Mouse (Mus musculus) neural tube, embryonic 14.5 days (tissue): ENCODE measurements at regions not wholly inside any gene's neighbourhood (a gene's known extent, or its start where the extent isn't known, plus 50 kb on each side); places are given as distances from the start of the nearest gene placed in this dataset.
A peak's percentile ranks its signal among the peaks of the same experiment; 100 is the strongest.

Experiments
- ATAC-seq: fragments of 200-750 bp; cut with Nextera tagmentation; 2 replicates; pipeline ENCODE4 v1.8.0; 2017; ENCODE audit warnings: low read depth, mild to moderate bottlenecking, moderate TSS enrichment, moderate library complexity
- H3K27ac ChIP-seq: fragments of 300-500 bp; sonication (generic); 2 replicates; pipeline ENCODE4 v1.5.1; 2014; ENCODE audit warnings: low read depth, mild to moderate bottlenecking, control low read depth, low read length, moderate library complexity, mixed read lengths
- H3K27me3 ChIP-seq: fragments of 300-500 bp; sonication (generic); 2 replicates; pipeline ENCODE4 v1.6.1; 2014; ENCODE audit warnings: low read length; ENCODE audit not compliant: control insufficient read depth, insufficient read depth
- H3K36me3 ChIP-seq: fragments of 300-500 bp; sonication (generic); 2 replicates; pipeline ENCODE4 v1.6.1; 2014; ENCODE audit warnings: low read length, mixed read lengths; ENCODE audit not compliant: control insufficient read depth, insufficient read depth
- H3K4me1 ChIP-seq: fragments of 300-500 bp; sonication (generic); 2 replicates; pipeline ENCODE4 v1.6.1; 2014; ENCODE audit warnings: low read length; ENCODE audit not compliant: control insufficient read depth, insufficient read depth
- H3K4me2 ChIP-seq: fragments of 300-500 bp; sonication (generic); 2 replicates; pipeline ENCODE4 v1.6.1; 2014; ENCODE audit warnings: mild to moderate bottlenecking, low read depth, low read length, control low read depth
- H3K4me3 ChIP-seq: fragments of 300-500 bp; sonication (generic); 2 replicates; pipeline ENCODE4 v1.5.1; 2014; ENCODE audit warnings: low read depth, low read length, control low read depth, mixed read lengths
- H3K9ac ChIP-seq: fragments of 300-500 bp; sonication (generic); replicated peaks from 2 replicates; pipeline ENCODE4 v1.6.1; 2014; ENCODE audit warnings: low read depth, mild to moderate bottlenecking, control low read depth, low read length, mixed read lengths
- H3K9me3 ChIP-seq: fragments of 300-500 bp; sonication (generic); 2 replicates; pipeline ENCODE4 v1.6.1; 2016; ENCODE audit warnings: low read length; ENCODE audit not compliant: control insufficient read depth
- WGBS: fragments of 180-500 bp; shearing (Covaris S2); extraction: QIAGEN DNeasy Blood & Tissue Kit; methylation state at CpG from one replicate; pipeline ENCODE4 v1.1.7; 2014; 5-methylcytosine and 5-hydroxymethylcytosine counted together

DNA sequence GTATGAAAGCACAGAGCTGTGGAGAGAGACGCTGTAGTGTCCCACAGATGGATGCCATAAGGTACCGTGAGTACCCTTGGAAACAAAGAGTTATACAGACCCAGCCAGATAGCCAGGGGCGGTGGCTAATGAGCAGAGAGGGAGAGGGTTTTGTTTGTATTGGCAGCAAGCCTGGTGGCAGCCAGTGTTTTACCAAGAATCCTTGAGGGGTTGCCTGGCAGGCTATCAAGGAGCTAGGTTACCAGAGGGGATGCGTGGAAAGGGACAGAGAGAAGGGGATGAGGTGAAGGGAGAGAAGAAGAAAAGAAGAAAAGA, 262.7 kb downstream of the Matn1 start:
- 38% methylated on average over 4 of the region's 4 CpGs for WGBS
- no peak overlapping the region for H3K4me3 ChIP-seq
- no peaks in the 10 kb centered on the region for H3K36me3 ChIP-seq
- no peak overlapping the region for H3K9ac ChIP-seq
- H3K9me3 ChIP-seq, result no peaks in the 10 kb centered on the region
- H3K27me3 ChIP-seq, result no peaks in the 10 kb centered on the region
- H3K4me2 ChIP-seq, result no peak overlapping the region
- peaks cover 3% of the 10 kb centered on the region; the same call in 1 of the 2 replicates for H3K4me1 ChIP-seq
- H3K27ac ChIP-seq, result no peak overlapping the region
- ATAC-seq, result peak; percentile 62; the same call in 1 of the 2 replicates

DNA sequence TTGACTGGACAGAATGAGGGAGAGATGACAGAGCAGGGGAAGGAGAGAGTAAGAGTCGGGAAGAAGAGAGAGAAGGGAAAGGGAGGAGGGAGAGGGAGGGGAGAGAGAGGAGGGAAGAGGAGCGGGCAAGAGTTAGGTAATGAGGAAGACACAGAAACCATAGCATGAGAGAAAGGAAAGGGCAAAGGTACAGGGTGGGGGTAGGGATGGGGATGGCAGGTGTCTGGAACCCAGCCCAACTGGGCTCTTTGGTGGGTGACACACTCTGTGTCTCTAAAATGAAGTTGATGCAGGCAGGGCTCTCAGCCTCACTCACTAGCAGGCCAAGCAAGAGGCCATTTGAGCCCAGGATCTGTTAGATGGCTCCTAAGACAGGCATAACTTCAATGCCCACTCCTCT, 263.1 kb downstream of the Matn1 start:
- H3K27ac ChIP-seq, result no peak overlapping the region

DNA sequence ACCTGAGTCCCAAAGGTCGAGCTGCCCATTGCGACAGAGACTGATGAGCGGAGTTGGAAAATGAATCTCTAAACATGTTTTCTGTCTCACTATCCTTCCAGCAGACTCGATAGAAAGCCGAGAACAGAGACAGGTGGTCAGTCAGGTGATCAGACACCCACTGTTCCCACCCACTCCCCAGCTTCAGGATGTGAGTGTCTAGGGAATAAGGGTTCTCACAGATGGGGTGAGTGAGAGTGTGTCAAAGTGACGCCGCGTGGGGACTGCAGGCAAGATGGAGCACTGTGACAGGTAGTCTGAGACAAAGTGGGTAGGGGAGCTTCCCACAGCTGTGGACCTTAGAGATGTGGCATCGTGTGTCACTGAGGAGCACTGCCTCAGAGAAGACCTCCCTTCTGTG, 264.0 kb downstream of the Matn1 start:
- H3K4me1 ChIP-seq, result peaks cover 3% of the 10 kb centered on the region; the same call in 1 of the 2 replicates
- H3K9ac ChIP-seq, result no peak overlapping the region
- no peak for ATAC-seq
- no peak overlapping the region for H3K4me3 ChIP-seq
- H3K27me3 ChIP-seq, result no peaks in the 10 kb centered on the region
- no peaks in the 10 kb centered on the region for H3K9me3 ChIP-seq
- H3K36me3 ChIP-seq, result no peaks in the 10 kb centered on the region
- H3K27ac ChIP-seq, result no peak overlapping the region
- H3K4me2 ChIP-seq, result no peak overlapping the region
- 77% methylated on average over 9 of the region's 9 CpGs for WGBS

More for the DNA sequence above, 263.1 kb downstream of the Matn1 start:
- ATAC-seq, result no peak
- WGBS, result 71% methylated on average over 2 of the region's 2 CpGs
- H3K27me3 ChIP-seq, result no peaks in the 10 kb centered on the region
- no peaks in the 10 kb centered on the region for H3K9me3 ChIP-seq
- peaks cover 3% of the 10 kb centered on the region; the same call in 1 of the 2 replicates for H3K4me1 ChIP-seq
- no peak overlapping the region for H3K4me3 ChIP-seq
- H3K9ac ChIP-seq, result no peak overlapping the region
- H3K4me2 ChIP-seq, result no peak overlapping the region
- H3K36me3 ChIP-seq, result no peaks in the 10 kb centered on the region

GRCm38 (mm10) chr4:131208637-131209036, 264.5 kb downstream of the Matn1 start:
- H3K9me3 ChIP-seq, result no peaks in the 10 kb centered on the region
- 79% methylated on average over 6 of the region's 6 CpGs for WGBS
- H3K9ac ChIP-seq, result no peak overlapping the region
- ATAC-seq, result no peak
- H3K27me3 ChIP-seq, result no peaks in the 10 kb centered on the region
- H3K27ac ChIP-seq, result no peak overlapping the region
- H3K36me3 ChIP-seq, result no peaks in the 10 kb centered on the region
- H3K4me3 ChIP-seq, result no peak overlapping the region
- H3K4me1 ChIP-seq, result peaks cover 3% of the 10 kb centered on the region; the same call in 1 of the 2 replicates
- no peak overlapping the region for H3K4me2 ChIP-seq

GRCm38 (mm10) chr4:131212711-131213110, 268.5 kb downstream of the Matn1 start:
- WGBS, result 51% methylated on average over 4 of the region's 4 CpGs
- Histone ChIP-seq H3K9ac (no peak overlapping the region), H3K4me2 (no peak overlapping the region), H3K4me3 (no peak overlapping the region), H3K36me3 (no peaks in the 10 kb centered on the region), H3K9me3 (no peaks in the 10 kb centered on the region), H3K4me1 (peaks cover 3% of the 10 kb centered on the region; the same call in 1 of the 2 replicates), H3K27me3 (no peaks in the 10 kb centered on the region), H3K27ac (no peak overlapping the region)
- no peak for ATAC-seq

GRCm38 (mm10) chr4:131215682-131216081, 271.5 kb downstream of the Matn1 start:
- Histone ChIP-seq H3K27me3 (no peaks in the 10 kb centered on the region), H3K36me3 (no peaks in the 10 kb centered on the region), H3K27ac (no peak overlapping the region), H3K9me3 (no peaks in the 10 kb centered on the region), H3K9ac (no peak overlapping the region), H3K4me2 (no peak overlapping the region), H3K4me3 (no peak overlapping the region), H3K4me1 (no peaks in the 10 kb centered on the region)
- no peak for ATAC-seq
- WGBS, result 89% methylated on average over 11 of the region's 11 CpGs

DNA sequence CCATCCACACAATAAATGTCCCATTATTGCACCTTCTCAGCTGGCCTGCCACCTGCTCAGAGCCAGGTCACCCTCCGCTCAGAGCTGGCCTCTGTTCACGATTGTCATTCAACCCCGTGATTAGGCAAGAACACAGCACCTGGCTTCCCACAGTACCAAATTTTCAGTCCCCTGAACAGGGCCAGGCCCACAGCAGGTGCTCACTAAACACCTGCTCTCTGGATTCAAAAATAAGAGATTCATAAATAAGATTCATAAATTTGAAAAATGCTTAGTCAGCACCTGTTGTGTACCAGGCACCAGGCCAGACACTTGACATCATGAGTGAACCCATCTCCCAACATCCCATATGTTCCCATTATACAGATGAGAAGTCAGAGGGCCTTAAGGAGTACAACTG, 272.2 kb downstream of the Matn1 start:
- no peak overlapping the region for H3K27ac ChIP-seq
- H3K4me3 ChIP-seq, result no peak overlapping the region
- no peaks in the 10 kb centered on the region for H3K27me3 ChIP-seq
- H3K4me2 ChIP-seq, result no peak overlapping the region
- H3K9me3 ChIP-seq, result no peaks in the 10 kb centered on the region
- H3K36me3 ChIP-seq, result no peaks in the 10 kb centered on the region
- WGBS, result 91% methylated on average over 3 of the region's 3 CpGs
- no peak overlapping the region for H3K9ac ChIP-seq
- ATAC-seq, result no peak
- no peaks in the 10 kb centered on the region for H3K4me1 ChIP-seq

GRCm38 (mm10) chr4:131217083-131217482, 272.9 kb downstream of the Matn1 start:
- H3K4me2 ChIP-seq, result no peak overlapping the region
- no peaks in the 10 kb centered on the region for H3K36me3 ChIP-seq
- H3K9me3 ChIP-seq, result no peaks in the 10 kb centered on the region
- H3K4me3 ChIP-seq, result no peak overlapping the region
- ATAC-seq, result no peak
- no peak overlapping the region for H3K27ac ChIP-seq
- 89% methylated on average over 4 of the region's 4 CpGs for WGBS
- no peaks in the 10 kb centered on the region for H3K27me3 ChIP-seq
- H3K9ac ChIP-seq, result no peak overlapping the region
- no peaks in the 10 kb centered on the region for H3K4me1 ChIP-seq

GRCm38 (mm10) chr4:131217571-131218155, 273.5 kb downstream of the Matn1 start:
- Histone ChIP-seq H3K27me3 (no peaks in the 10 kb centered on the region), H3K9ac (no peak overlapping the region), H3K36me3 (no peaks in the 10 kb centered on the region), H3K4me3 (no peak overlapping the region), H3K27ac (no peak overlapping the region), H3K9me3 (no peaks in the 10 kb centered on the region), H3K4me1 (no peaks in the 10 kb centered on the region), H3K4me2 (no peak overlapping the region)
- no peak for ATAC-seq
- 54% methylated on average over 7 of the region's 7 CpGs for WGBS
